Mouse (Mus musculus) adrenal gland, adult 8-10 months (tissue): ENCODE measurements around the gene Cpne8. TPM values are rescaled to one million over a fixed set of nuclear protein-coding genes. Genes with fewer than 3 reads are reported as not detected.

Source experiments
- DNase-seq: peaks from one replicate; pipeline ENCODE4 v3.0.0; 2022
- total RNA-seq, 4 experiments: library from RNA; stranded (reverse); gene quantifications; 2 replicates each; pipeline ENCODE4 v1.2.4; 2022

The Cpne8 gene
- total RNA-seq = 1 to 10 TPM; 4.9 to 9.9 (median 8.5) TPM

DNA sequence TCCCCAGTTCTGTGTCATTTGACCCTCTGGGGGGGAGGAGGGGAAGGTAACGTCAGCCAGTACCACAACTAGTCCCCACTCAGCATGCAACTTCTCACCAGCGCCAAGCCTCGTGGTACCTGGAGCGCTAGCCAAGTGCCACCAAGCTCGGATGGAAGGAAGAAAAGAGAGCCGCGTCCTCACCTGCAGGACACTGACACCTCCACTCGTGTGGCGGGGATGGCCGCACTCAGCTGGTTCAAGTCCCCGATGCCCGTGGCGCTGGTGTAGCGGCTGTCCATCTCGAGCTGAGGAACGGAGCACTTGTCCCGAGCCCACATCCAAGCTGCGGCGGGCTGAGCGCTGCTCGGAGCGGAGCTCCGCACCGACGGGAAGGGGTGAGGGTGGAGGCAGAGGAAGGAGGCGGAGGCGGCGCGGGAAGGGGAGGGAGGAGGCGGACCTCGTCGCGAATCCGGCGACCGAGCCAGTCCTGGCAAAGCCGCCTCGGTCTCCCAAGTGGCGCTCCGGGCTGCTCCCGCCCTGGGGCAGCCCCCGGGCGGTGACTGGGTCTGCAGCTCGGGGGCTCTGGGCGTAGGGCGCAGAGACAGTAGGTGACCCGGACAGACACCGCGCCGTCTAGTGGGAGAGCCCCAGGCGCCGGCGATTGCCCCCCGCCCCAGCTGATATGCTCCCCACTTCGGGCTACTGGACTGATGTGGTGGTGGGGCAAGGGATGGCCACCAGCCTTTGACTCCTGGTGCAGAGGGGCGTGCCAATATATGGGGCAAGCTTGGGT lies at the start of gene Cpne8:
TSS of gene Cpne8 (minus strand) at position 448 of the 775 bp plus-strand sequence.
- DNase-seq = peak; percentile 51

GRCm38 (mm10) chr15:90717717-90718116 lies 38.5 kb upstream of the Cpne8 start:
- DNase-seq = no peak

DNA sequence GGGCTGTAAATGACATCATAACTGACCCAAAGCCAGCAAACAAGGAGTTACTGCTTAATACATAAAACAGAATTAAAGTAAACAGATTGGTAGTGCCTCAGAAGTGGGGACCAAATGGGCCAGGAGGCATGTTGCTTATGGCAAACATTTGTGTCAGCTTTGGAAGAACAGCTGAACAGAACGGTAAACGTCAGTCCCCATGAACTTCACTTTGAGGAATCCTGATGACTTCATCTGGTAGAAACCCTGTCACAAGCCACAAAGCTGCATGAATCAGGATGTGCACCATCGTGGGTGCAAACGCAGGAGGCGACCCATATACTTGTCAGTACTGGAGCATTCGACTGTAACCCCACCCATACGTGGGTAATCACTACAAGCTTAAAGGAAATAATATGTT lies 30.1 kb upstream of the Cpne8 start:
- no peak for DNase-seq

DNA sequence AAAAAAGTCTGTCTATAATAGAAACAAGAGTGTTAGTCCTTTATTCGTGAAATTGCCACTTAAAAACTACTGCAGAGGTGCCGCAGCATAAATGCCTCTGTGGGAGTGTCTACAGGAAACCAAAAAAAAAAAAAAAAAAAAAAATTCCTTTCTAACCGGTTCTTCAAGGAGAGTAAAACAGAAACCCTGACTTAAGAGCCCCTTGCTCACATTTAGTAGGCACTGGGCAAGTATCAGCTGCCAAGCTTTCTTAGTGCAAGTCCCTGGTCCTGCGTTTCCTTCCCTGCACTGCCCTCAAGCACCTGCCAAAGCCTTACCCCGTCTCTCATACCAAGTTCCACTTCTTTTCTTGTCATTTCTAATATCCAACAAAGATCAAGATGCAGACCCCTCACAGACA lies 25.1 kb upstream of the Cpne8 start:
- no peak for DNase-seq

DNA sequence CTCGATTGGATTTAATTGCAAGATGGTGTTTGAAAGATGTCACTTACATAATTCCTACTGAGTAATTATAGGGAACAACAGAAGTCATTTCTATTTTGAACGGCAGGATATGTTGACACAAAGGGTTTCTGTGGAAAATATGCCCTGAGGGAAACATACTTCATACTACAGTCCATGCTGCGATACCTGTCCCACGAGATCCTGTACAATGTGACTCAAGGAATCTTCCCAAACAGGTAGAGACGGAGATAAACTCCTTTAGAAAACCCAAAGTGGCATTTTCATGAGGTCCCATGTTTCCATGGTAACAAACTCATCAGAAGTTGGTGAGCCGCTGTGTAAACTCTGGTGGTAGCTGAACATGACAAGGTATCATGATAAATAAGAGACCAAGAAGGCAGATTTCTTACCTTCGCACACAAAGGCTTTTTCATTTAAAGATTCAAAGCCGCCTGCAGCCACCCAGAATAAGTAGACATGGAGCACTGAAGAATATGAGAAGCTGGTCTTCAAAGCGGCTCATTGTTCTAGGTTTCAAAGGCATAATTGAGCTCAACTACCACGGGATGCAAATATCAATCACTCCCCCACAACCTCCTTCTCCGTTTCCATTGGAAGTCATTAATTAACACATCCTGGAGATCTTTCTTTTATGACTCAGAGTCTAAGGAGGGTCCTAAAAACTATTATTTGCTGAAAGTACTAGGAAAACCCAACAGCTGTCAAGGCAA lies 24.4 kb upstream of the Cpne8 start:
- no peak for DNase-seq

DNA sequence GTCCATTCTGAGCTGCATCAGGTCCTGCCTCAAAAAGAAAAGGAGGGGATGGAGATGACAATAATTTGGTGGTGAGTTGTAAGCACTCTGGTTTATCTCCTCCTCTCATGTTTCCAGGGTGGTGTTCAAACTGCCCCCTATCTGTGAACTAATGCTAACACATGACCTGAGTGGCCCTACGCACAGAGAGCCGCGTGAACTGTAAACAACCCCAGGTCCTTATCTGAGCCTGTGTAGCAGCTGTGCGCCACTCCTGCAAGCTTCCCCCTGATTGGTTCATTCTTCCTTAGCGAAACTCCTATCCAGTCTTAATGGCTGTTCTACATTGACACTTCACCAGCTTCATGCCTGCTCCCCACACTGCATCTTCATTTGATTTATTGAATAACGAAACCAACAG lies 7.5 kb upstream of the Cpne8 start:
- DNase-seq = no peak

GRCm38 (mm10) chr15:90679760-90680579 lies 738 bp upstream of the Cpne8 start:
- peak; percentile 17 for DNase-seq

DNA sequence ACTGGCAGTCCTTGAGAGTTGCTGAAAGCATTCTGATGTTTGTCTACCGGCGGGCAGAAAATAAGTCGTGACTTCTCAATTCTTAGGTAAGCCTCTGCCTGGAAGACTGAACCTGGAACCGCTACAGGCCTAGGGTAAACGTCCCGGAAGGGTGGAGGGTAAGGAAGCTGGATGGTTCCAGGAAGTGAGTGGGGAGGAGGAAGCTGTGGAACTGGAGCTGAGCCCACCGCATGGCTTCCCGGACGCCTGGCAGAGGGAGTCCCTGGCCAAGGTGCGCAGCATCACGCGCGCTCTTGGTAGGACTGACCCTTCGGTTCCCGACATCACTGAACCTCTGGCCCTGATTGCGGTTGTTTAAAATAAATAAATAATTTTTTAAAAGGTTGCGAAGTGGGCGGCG lies 744 bp downstream of the Cpne8 start:
- DNase-seq = peak; percentile 7

- DNase-seq = no peak
Measured at GRCm38 (mm10) chr15:90669494-90669893, 9.7 kb downstream of the Cpne8 start.

GRCm38 (mm10) chr15:90666893-90667292 lies 12.3 kb downstream of the Cpne8 start:
- no peak for DNase-seq

- DNase-seq = no peak
Measured at GRCm38 (mm10) chr15:90664615-90665014, 14.6 kb downstream of the Cpne8 start.

DNA sequence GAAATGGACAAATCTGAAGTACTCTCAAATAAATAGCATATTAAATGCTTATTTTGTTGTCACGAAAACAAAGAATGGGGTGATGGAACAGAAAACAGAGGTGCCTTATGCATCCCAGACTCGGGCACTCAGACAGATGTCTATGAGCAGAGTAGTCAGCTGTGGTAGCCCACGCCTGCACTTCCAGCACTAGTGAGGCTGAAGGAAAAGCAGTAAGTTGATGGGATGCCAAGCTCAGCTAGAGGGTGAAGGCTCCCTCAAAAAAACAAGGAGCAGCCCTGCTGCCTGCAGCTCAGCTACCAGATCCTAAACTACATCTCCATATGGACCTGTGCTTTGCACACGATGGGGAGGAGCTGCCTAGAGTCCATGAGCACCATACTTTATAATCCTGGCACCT lies 15.6 kb downstream of the Cpne8 start:
- DNase-seq = no peak

DNA sequence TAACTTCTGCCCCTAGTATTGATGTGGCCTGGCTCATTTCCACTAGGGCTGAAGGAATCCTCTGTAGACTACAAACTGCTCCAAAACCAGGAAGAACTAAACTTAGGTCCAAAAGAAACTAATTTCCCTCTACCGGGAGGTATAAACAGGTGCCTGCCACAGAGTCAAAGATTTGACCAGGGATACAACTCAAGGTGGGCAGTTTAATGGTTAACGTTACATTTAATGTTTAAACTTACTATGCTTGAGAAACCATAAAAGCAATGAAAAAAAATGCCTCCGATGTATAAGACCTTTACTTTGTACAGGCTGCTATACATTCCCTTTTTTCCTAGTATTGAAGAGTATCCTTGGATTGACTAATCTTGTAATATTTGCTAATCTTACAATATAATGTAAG lies 18.5 kb downstream of the Cpne8 start:
- no peak for DNase-seq

- no peak for DNase-seq
Measured at GRCm38 (mm10) chr15:90658053-90658452, 21.2 kb downstream of the Cpne8 start.

GRCm38 (mm10) chr15:90656521-90656920 lies 22.7 kb downstream of the Cpne8 start:
- no peak for DNase-seq

GRCm38 (mm10) chr15:90647011-90647577 lies 32.1 kb downstream of the Cpne8 start:
- DNase-seq = no peak

DNA sequence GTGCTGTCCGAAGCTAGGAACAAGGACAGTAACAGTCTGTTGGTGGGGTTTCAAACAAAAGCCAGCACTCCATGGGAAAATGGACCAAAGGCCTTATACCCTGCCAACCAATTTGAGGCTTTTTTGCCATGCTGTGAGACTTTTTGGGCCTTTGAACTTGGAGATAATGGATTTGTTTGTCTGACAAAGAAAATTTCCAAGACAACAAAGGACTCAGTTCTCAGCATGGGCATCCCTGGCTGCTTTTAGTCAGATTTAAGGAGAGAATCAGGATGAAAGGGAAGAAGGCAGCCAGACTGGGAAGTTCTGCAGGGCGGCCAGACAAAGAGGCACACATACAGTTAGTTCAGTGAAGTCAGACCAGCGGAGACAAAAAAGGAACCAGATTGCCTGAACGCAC lies 32.9 kb downstream of the Cpne8 start:
- DNase-seq = no peak

DNA sequence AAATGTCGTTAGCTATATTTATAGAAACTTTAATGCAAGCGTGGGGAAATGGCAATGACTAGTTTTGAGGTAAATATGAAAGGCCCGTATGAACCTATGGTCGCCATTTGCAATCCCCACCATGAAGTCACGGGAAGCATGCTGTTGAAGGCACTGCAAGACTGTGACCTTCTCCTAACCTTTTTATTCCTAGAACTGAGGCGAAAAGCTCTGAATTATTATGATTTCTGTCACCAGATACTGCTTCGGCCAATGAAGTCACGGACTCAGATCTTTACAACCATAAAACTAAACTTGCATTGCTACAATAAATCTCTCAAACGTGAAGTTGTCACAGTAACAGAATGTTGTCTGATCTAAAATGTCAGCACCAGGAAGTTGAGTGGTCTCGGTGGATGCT lies 33.4 kb downstream of the Cpne8 start:
- no peak for DNase-seq

- no peak for DNase-seq
Measured at GRCm38 (mm10) chr15:90624201-90624600, 55.0 kb downstream of the Cpne8 start.

DNA sequence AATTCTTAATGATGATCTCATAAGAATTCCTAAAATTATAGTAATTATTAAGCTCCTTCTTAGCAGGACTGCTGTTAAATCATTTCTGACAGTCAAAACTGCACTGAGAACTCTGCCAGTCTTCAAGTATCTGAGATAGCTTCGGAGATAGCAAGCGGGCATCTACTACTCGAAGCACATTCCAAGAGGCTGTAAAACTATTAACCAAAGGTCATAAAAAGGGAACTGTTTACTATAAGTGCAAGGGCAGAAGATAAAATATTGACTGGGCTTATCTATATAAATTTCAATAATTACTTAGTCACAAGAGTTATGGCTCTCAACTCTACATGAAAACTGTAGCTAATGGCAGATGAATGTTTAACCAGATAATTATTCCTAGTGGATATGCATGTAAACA lies 57.2 kb downstream of the Cpne8 start:
- no peak for DNase-seq

DNA sequence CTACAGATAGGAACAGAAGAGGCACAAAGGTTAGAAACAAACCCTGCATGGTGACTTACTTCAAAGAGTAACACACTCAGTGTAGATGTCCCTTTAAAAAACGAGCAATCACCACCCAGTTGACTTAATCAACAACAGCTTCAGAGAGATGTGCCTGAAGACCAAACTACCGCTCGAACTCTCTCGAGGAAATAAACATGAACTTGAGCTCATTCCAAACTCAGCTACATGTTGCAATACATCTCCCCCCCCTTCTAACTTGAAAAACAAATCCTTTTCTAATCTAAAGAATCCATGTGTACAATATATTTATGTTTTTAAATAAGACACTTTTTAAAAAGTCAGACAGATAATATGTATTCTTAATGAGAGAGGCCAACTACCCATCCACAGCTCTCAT lies 59.5 kb downstream of the Cpne8 start:
- DNase-seq = no peak

GRCm38 (mm10) chr15:90616116-90616798 lies 63.0 kb downstream of the Cpne8 start:
- no peak for DNase-seq
